Mouse (Mus musculus) brain, embryonic 18.5 days (tissue): ENCODE results near the gene Hoxd8.
A peak's percentile ranks its signal among the peaks of the same experiment; 100 is the strongest.

Experiments
- DNase-seq: peaks from one replicate; pipeline ENCODE4 v3.0.0-alpha.2; 2012; ENCODE audit warnings: low read depth, low spot score

Hoxd8 gene

DNA sequence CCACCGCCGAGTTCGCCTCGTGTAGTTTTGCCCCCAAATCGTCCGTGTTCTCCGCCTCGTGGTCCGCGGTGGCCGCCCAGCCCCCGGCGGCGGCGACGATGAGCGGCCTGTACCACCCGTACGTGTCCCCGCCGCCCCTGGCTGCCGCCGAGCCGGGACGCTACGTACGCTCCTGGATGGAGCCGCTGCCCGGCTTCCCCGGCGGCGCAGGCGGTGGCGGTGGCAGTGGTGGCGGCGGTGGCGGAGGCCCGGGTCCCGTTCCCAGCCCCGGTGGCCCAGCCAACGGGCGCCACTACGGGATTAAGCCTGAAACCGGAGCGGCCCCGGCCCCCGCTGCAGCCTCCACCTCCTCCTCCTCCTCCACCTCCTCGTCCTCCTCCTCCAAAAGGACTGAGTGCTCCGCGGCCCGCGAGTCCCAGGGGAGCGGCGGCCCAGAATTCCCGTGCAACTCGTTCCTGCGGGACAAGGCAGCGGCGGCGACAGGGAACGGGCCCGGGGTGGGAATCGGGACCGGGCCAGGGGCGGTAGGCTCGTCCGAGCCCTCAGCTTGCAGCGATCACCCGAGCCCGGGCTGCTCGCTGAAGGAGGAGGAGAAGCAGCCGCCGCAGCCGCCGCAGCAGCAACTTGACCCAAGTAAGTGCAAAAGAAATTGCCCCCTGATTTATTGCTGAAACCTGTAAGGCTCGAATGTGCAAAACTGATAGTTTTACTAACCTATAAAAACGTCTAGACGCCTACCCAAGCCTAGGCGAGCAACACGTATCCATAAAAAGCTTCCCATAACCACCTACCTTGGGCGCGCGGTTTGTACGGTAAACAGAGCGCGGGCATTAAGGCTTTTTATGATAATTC lies 6.0 kb upstream of the Hoxd8 start:
- DNase-seq = no peak

DNA sequence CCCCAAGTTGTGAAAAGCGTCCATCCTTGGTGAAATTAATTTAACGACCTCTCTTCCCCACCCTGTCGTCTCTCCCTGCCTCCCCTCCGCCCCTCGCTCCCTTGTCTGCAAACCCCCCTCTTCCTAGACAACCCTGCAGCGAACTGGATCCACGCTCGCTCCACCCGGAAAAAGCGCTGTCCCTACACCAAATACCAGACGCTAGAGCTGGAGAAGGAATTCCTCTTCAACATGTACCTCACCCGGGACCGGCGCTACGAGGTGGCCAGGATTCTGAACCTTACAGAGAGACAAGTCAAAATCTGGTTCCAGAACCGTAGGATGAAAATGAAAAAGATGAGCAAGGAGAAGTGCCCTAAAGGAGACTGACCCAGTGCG lies 5.4 kb upstream of the Hoxd8 start:
- DNase-seq = no peak

DNA sequence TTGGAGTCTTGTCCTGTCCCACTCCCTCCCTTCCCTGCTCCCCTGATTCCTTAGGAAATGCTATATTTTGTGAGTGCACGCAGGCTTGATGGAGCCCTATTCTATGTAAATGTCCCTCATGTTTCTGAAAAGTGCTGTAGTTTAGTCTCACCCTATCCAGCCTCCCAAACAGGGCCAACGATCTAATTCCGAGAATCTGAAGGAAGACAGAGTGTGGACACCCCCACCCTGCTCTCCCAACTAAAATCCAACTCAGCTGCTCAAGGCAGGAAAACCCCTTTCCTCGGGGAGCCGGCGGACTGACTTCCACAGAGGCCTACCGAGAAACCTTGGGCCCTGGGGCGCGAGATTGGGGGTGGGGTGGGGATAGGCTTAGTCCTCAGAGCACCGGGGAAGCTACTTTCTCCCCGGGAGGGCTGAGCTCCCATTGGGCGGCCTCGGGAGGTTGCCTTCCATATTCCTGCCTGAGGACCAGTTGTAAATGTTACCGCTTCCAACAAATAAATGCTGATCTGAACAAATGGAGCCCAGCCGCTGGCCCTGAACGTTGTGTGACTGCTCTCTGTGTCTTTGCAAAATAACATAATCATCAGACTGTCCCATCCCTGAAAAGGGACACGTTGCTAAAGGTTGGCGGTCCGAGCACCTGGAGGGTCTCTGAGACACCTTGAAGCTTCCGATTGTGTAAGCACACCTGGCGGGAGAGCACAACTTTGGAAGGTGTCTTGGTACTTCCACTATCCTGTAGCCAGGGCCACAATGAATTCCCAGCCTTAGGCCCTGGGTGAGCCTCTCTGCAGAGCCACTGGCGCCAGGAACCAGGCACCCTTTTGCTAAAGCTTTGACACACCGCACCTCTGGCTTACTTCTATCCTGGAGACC lies 4.5 kb upstream of the Hoxd8 start:
- no peak for DNase-seq

DNA sequence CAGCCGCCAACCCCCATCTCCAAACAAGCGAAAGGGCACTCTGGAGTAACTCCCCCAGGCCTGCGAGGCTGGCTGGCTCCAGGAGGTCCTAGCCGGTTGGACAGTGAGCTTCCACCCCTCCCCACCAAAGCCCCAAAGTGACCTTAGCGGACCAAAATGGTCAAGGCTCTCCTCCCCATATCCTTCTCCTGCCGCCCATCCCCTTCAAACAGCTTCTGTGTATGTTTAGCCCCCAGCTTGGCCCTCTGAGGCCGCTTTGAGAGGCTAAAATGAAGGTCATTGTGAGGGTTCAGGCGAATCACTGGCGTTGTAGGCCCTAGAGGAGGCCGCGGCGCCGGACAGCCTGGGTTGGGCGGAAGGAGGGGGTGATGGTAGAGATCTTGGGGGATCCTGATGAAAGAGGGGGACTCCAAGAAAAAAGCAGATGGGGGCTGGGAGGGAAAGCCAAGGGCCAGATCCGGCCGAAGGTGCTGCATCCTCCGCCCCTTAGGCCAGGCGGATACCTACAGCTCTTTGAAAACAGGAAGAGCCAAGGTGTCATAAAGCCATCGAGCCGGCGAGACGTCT lies 3.8 kb upstream of the Hoxd8 start:
- DNase-seq = no peak

DNA sequence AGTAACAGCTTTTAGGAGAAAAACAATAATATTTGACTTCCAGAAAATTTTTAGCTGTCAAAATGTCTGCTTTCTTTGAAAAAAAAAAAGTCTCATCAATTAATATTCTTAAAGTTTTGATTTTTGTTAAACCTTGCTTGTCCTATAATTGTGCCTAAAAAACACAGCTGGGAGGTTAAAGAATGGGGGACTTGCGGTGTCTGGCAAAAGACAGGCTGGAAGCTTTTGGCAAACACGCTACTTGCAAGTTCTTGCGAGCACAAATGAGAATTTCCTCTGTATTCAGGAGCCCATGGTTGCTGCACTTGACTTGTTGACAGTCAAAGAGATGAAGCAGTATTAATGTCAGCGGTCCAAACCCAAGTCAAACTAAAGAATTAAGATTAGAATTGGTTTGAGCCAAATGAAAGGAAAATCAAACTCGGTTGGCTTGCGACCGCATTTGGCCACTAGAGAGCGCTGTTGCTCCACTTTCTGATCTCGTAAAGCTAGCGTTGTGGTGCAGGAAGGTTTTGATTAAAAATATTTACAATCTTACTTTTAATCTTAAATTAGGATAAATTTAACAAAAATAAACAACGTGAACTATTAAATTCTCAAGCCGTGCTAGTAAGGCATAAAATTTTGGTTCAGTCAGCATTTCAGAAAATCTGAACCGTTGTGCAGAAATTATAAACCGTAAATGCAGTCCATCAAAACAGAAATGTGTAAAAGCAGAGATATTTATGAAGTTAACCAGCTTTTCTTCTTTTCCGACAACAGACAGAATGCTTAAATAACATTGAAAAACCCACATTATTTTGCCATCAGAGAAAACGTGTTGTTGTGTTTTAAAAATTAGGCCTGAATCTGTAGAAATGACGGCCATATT lies 2.2 kb upstream of the Hoxd8 start:
- DNase-seq = peak; percentile 64

DNA sequence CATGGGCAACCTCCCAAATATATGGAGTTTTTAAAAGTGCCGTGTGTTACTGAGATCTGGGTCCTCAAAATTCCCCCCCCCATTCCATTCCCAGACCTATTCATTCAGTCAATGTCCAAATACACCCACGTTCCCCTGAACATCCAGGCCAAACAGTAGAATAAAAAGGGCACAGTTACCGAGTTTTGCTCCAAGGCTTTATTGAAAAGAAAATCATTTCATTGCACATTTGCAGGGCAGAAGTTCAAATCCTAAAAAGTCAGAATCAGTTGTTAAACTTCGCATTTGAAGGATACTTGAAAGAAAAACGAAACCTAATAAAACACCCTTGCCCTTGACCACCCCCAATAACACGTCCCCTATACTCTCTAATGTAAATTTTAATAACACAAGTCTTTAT lies 1.6 kb upstream of the Hoxd8 start:
- DNase-seq = no peak

DNA sequence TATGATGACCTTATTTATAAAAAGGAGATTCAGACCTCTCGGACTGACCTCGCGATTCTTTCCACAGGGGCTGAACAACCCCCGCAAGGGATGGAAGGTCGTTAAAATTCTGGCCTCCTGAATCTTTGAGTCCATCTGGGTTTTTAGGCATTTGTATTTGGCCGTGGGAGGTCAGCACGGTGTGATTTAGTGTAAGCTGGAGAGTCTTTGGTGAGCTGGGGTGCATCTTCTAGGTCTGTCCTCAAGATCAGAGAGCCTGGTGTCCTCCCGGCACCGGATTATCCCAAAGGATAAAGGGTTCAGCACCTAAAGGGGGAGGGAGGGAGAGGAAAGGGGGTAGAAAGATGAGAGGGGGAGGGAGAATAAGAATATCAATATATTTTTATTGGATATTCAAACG lies 1.1 kb upstream of the Hoxd8 start:
- DNase-seq = no peak

DNA sequence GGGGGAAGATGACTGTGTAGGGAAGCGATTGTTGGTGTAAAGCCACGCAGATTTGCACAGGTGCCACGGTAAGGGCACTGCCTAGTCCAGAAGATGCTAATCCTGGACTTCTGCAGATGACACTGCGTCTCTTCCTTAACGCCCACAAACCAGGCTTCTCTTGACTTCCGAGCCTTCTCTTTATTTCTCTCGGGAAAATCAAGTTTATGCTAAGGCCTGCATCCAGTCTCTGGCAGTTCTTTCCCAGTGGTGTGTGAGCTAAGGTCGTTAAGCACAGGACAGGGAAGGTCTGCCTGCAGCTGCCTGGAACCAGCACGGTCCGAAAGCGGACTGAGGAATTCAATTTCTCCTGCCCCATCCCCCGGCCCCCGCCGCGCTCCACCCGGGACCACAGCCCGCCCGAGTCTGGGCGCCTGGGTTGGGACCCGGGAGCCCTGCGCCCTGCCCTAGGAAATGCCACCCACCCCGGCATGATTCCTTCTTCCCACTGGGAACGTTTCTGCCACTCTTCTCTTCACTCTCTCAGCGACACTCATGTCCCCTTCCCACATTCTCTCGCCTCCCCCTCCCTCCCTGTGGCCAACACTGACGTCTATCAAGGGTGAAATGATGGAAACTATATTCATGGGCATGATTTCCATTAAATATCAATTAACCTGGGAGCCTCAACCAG lies 559 bp upstream of the Hoxd8 start:
- DNase-seq = no peak

DNA sequence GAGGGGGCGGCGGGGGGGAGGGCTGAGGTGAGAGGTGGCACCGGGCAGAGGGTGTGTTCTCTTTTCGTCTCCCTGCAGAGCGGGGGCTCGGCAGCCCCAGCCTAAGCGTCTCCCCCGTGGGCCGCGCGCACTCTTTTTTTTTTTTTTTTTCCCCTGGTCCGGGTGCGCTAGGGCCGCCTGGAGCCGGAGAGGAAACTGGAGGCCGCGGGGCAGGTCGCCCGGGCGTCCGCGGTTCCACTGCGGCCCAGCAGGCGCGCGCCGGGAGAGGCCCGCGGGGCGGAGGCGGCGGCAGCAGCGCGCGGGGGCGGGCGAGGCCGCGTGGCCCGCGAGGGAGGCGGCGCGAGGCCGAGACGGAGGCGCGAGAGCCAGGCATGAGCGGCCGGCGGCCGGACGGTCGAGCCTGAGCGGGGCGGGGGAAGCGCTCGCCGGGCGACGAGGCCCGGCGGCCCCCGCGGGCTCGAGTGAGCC lies 618 bp downstream of the Hoxd8 start:
- no peak for DNase-seq

DNA sequence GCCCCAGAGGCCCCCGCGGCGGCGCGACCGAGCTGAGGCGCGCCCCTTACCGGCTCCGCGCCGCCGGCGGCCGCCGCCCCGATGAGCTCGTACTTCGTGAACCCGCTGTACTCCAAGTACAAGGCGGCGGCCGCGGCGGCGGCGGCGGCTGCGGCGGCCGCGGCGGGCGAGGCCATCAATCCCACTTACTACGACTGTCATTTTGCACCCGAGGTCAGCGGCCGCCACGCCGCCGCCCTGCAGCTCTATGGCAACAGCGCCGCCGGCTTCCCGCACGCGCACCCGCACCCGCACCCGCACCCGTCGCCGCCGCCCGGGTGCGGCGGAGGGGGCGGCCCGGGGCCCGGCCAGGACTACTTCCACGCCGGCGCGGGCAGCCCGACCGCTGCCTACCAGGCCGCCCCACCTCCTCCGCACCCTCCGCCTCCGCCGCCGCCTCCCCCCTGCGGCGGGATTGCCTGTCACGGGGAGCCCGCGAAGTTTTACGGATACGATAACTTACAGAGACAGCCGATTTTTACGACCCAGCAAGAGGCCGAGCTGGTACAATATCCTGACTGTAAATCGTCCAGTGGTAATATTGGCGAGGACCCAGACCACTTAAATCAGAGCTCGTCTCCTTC lies 1.2 kb downstream of the Hoxd8 start:
- DNase-seq = no peak

DNA sequence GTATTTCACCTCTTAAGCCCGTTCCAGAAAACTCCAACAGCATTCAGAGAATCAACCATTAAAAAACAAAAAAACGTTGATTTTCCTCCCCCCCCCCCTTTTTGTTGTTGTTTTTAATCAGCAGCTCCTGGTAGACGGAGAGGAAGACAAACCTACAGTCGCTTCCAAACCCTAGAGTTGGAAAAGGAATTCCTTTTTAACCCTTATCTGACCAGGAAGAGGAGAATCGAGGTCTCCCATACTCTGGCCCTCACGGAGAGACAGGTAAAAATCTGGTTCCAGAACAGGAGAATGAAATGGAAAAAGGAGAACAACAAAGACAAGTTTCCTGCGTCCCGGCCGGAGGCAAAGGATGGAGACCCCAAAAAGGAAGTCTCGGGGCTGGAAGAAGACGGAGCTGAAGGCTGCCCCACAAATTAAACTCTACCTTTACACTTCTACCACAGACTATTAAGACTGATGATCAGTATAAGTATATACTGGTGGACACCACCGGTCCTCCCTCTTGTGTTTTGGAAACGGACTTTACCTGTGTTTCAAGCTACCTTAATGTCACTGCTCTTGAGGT lies 2.1 kb downstream of the Hoxd8 start:
- no peak for DNase-seq

DNA sequence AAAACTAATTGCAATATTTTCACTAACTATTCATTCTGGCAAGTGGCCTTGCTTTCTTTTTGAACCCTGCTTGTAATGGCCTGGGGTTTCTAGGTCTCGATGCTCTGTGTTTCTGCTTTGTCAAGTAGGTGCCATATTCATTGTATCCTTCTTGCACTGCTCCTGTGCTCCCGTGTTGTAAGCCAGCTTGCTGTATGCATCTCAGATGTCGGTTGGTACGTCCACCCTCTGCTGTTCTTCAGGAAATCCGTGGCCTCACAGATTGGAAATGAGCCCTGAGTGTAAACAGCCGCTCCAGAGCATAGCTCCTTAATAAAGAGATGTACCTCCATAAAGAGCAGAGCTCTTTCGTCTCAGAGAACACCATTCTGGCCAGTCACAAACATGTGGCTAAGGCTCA lies 3.2 kb downstream of the Hoxd8 start:
- DNase-seq = no peak

DNA sequence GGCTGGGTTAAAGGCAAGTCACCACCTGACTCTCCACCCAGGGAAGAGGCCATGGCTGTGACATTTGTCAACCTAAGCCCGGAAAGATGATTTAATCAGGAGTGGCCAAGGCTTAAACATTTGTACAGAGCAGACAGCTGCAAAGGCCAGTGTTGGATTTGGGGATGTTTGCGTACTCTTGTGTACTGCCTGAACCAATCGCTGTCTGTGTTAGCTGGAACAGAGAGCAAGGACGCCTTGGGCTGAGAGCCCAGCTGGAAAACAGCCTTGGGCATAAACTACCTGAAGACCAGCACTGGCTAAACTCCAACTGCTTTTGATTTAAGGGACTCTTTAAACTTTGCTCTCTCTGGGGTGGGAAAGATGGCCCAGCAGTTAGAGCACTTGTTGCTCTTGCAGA lies 4.3 kb downstream of the Hoxd8 start:
- no peak for DNase-seq

DNA sequence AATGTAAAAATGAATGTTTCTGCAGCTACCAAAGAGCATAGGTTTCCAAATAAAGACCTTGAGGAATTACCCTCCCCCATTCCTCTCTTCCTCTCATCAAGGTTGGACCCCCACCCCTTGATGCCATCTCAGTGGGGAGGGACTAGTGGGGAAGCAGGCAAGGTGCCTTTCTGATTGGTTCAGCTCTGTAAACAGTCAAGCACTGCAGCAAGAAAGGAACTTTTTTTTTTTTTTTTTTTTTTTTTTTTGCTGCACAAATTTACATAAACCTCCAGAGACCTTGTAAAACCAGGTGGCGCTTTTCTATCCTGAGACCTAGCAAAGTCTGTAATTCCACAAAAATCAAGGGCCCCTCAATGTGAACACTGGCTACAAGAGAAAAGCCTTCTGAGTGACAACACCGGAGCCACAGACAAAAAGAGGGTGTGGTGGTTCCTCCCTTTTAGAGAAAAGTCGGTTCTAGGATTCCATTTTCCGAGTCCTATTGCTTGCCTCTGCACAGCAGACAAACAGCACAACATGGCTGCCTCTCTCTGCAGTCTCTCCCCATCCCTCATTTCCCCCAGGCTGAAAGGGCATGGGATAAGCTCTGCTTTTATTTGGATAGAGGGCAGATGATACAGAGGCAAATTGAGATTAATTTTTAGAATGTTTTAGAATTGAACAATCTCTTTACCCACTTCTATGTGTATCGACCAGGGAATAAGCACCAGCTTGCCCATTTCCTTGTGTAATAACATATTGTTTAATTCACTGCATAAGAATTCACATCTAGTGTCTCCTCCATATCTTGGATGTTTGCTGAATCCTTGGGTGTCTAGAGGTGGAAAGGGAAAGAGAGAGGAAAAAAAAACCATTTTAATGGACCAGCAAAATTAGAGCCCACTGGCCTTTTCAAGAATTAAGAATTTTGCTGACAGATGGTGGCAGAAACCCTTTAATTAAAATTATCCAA lies 5.3 kb downstream of the Hoxd8 start:
- no peak for DNase-seq

DNA sequence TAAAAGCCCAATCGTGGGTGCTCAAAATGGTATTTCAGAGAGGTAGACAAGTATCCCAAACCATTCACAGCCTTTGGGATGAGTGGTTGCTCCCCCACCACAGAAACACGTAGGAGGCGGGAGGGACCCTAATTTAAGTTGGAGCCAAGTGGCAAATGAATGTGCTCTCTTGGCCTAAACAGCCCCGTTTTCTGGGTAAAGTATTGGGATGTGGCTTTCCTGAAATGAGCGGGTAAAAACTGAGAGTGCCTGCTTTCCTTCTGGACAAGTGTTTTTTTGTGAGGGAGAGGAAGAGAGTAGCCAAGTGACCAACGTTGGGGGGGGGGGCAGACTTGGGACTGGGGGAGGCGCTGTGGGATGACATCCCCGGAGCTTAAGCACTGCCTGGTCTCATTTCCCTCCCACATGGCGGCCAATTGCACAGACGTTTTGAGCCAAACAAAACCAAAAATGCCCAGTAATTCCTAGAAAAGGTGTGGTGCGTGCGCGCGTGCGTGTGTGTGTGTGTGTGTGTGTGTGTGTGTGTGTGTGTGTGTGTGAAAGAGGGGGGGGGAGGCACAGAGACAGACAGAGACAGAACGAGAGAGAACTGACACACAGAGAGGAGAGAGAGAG lies 6.6 kb downstream of the Hoxd8 start:
- no peak for DNase-seq

DNA sequence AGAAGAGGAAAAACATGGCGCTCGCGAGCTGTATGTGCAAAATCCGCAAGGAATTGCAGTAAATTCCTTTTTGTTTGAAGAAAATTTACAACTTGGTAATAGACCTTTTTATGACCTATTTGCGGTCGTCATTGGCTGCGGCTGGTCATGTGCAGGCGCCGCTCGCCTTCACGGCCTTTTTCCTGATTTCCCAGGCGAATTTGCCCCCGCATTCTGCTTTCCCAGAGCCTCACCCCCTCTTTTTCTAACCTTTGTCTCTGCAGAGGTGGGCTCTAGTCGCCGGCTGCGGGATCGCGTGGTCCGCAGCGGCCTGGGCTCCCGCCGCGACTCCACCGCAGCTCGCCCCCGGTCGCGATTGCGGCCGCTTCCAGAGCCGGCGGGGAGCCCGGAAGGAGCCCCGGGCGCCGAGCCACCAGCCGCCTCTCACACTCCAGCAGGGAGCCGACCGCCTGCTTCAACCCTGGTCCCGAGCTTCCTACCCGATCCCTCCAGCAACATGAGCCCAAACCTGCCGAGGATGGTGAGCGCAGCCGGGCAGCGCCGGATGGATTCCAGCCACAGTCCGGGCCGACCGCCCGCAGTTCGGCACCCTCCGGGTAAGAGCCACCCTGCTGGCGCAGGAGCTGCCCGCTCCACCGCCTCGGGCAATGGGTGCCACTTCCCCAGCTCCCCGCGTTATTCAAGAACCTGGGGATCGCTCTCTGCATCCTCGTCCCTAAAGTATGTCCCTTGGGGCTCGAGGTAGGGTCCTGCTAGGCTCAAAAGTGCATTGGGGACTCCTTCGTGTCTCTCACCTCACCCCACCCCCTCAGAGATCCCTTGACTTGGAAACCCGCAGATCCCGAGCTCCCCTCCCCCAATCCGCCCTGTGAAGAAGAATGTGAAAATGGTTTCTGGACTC lies 7.6 kb downstream of the Hoxd8 start, which contains the start of the genes Hoxd3 and Hoxd4:
Gene Hoxd3, plus strand, starts transcription at position 207 of the 901 bp plus-strand sequence.
Gene Hoxd4, plus strand, starts transcription at position 209 of the 901 bp plus-strand sequence.
- no peak for DNase-seq
